Mouse (Mus musculus): ENCODE measurements around the gene Myct1. TPM values are rescaled to one million over a fixed set of nuclear protein-coding genes. Genes with fewer than 3 reads are reported as not detected.

Myct1 gene
- total and polyA plus RNA-seq, 2 experiments from 2014 or later = 5.3 to 8.9 TPM

DNA sequence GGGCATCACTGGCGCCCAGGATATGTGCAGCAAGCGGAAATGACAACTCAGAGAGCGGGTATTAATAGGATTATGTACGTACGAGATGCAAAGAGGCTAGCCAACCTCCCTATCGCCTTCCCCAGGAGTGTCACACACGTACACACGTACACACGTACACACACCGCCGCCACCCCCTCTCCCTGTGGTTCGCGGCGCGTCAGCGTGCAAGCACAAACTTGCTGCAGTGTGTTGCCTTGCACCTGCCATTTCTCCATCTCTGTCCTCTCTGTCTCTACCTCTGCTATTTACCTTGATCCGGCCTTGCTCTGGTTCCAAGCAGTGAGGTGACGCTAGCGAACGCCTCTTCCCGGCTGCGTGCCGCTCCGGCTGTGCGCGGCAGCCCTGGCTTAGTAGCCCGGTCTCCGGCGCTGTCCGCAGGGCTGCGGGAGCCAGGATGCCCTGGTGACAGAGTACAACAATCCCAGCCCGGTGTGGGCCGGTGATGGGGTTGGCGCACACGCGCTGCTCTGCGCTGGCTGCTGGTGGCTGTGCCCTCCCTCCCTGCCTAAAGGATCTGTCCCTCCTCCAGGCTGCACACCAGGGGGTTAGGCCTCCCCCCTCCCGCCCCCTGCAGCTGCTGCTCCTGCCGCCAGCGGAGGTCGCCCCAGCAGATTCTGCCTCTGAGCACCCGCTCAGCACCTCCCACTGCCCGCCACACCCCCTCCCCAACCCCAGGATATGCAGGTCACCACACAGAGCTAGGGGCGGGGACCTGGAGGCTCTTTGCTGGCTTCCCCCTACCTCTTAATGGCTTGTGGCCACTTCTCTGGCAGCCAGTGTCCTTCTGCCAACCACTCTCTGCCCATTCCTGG, 43.2 kb upstream of the Myct1 start:
- DNase-seq (ENCODE audit: low spot score) = peak; percentile 10

DNA sequence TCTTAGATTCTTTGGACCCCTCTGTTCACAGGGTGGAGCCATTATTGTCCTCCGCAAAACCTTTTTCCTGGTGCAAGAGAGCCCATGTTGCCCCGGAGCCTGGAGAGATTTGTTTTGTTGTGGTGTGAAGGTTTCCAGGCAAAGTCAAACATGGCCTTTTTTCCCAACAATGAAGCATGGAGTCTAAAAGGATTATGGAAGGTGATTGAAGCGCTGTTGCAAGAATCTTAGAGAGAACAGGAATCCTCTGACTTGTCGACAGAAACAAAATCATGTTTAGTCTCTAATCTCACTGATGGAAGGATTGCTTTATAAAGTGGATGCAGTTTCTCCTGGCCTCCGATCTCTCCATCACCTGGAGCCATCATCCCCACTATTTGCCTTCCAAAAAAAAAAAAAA, 42.2 kb upstream of the Myct1 start, which contains the start of gene Syne1:
Gene Syne1, minus strand, starts transcription at position 101 of the 400 bp plus-strand sequence.
- DNase-seq (ENCODE audit: low spot score) = no peak
- Histone ChIP-seq H3K9ac (replicated peaks; ENCODE audit: low read depth, low read length) (peak within 1 kb of the TSS; percentile 28; the same call in 1 of the 2 replicates), H3K4me3 (ENCODE audit: low read depth, low read length) (peak within 1 kb of the TSS; percentile 52), H3K4me2 (ENCODE audit: low read depth, low read length) (peak within 1 kb of the TSS; percentile 67), H3K27ac (ENCODE audit: low read depth) (no peak within 1 kb of the TSS), H3K9me3 (replicated peaks; ENCODE audit: control insufficient read depth, low read length) (no peaks in the 10 kb centered on the region), H3K4me1 (ENCODE audit: control insufficient read depth, insufficient read depth) (no peaks in the 10 kb centered on the region), H3K36me3 (replicated peaks; ENCODE audit: control insufficient read depth, insufficient read depth, low read length) (no peaks in the 10 kb centered on the region), H3K27me3 (ENCODE audit: control insufficient read depth, insufficient read depth, low read length) (0 out of 2 replicates have a peak, but pooled peaks cover 9% of the 10 kb centered on the region)
- TF ChIP-seq EP300 (IDR thresholded peaks at IDR 0.05; ENCODE audit: low read depth) (no peak), CTCF (IDR thresholded peaks at IDR 0.05; ENCODE audit: low read depth) (no peak)
- no peak for ATAC-seq (ENCODE audit: insufficient read depth, low read depth)
- 71% methylated on average over 5 of the region's 5 CpGs for WGBS

More for the DNA sequence above, 43.2 kb upstream of the Myct1 start:
- peak; percentile 64; the same call in 1 of the 2 replicates for ATAC-seq (ENCODE audit: insufficient read depth, low read depth)
- Histone ChIP-seq H3K9me3 (replicated peaks; ENCODE audit: control insufficient read depth, low read length) (no peaks in the 10 kb centered on the region), H3K9ac (replicated peaks; ENCODE audit: low read depth, low read length) (peak overlapping the region; percentile 28; the same call in 1 of the 2 replicates), H3K4me2 (ENCODE audit: low read depth, low read length) (peak overlapping the region; percentile 67), H3K4me3 (ENCODE audit: low read depth, low read length) (peak overlapping the region; percentile 52), H3K36me3 (replicated peaks; ENCODE audit: control insufficient read depth, insufficient read depth, low read length) (no peaks in the 10 kb centered on the region), H3K4me1 (ENCODE audit: control insufficient read depth, insufficient read depth) (no peaks in the 10 kb centered on the region), H3K27ac (ENCODE audit: low read depth) (no peak overlapping the region), H3K27me3 (ENCODE audit: control insufficient read depth, insufficient read depth, low read length) (0 out of 2 replicates have a peak, but pooled peaks cover 9% of the 10 kb centered on the region)
- TF ChIP-seq CTCF (IDR thresholded peaks at IDR 0.05; ENCODE audit: low read depth) = 0 out of 2 replicates have a peak, but pooled peaks have one; percentile 17
- TF ChIP-seq EP300 (IDR thresholded peaks at IDR 0.05; ENCODE audit: low read depth) = no peak
- 1% methylated on average over 44 of the region's 44 CpGs for WGBS

- peak; percentile 63; the same call in 1 of the 2 replicates for ATAC-seq (ENCODE audit: insufficient read depth, low read depth)
- 14% methylated on average over 5 of the region's 5 CpGs for WGBS
Measured at GRCm38 (mm10) chr10:5554941-5555340, 38.6 kb upstream of the Myct1 start.

DNA sequence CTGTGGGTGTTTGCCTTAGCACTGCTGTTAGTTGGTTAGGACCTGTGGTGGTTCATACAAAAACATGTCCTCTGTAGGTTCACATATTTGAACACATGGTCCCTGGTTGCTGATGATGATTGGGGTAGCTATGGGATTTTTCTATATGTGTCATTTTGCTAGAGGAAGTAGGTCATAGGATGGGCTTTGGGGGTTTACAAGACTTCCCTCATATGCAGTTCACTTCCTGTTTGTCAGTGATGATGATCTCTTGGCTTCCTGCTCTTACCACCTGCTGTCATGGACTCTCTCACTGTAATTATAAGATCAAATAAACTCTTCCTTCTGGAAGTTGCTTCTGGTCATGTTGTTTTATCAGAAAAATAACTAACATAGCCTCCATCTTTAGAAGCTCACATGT, 34.8 kb upstream of the Myct1 start:
- no peak overlapping the region for H3K27ac ChIP-seq (ENCODE audit: low read depth)
- DNase-seq (ENCODE audit: low spot score) (no peak), ATAC-seq (ENCODE audit: insufficient read depth, low read depth) (no peak)
- H3K9me3 ChIP-seq (replicated peaks; ENCODE audit: control insufficient read depth, low read length) = no peaks in the 10 kb centered on the region
- H3K9ac ChIP-seq (replicated peaks; ENCODE audit: low read depth, low read length) = no peak overlapping the region
- no peak overlapping the region for H3K4me3 ChIP-seq (ENCODE audit: low read depth, low read length)
- no peaks in the 10 kb centered on the region for H3K36me3 ChIP-seq (replicated peaks; ENCODE audit: control insufficient read depth, insufficient read depth, low read length)
- no peaks in the 10 kb centered on the region for H3K4me1 ChIP-seq (ENCODE audit: control insufficient read depth, insufficient read depth)
- no peak overlapping the region for H3K4me2 ChIP-seq (ENCODE audit: low read depth, low read length)
- no peak for TF ChIP-seq EP300 (IDR thresholded peaks at IDR 0.05; ENCODE audit: low read depth)
- no peaks in the 10 kb centered on the region for H3K27me3 ChIP-seq (ENCODE audit: control insufficient read depth, insufficient read depth, low read length)

More at GRCm38 (mm10) chr10:5554941-5555340, 38.6 kb upstream of the Myct1 start:
- no peak overlapping the region for H3K4me2 ChIP-seq (ENCODE audit: low read depth, low read length)
- H3K36me3 ChIP-seq (replicated peaks; ENCODE audit: control insufficient read depth, insufficient read depth, low read length) = no peaks in the 10 kb centered on the region
- H3K9me3 ChIP-seq (replicated peaks; ENCODE audit: control insufficient read depth, low read length) = no peaks in the 10 kb centered on the region
- H3K4me3 ChIP-seq (ENCODE audit: low read depth, low read length) = no peak overlapping the region
- H3K27me3 ChIP-seq (ENCODE audit: control insufficient read depth, insufficient read depth, low read length) = 0 out of 2 replicates have a peak, but pooled peaks cover 9% of the 10 kb centered on the region
- no peak overlapping the region for H3K9ac ChIP-seq (replicated peaks; ENCODE audit: low read depth, low read length)
- H3K27ac ChIP-seq (ENCODE audit: low read depth) = no peak overlapping the region
- no peaks in the 10 kb centered on the region for H3K4me1 ChIP-seq (ENCODE audit: control insufficient read depth, insufficient read depth)
- DNase-seq (ENCODE audit: low spot score) = peak; percentile 48
- TF ChIP-seq EP300 (IDR thresholded peaks at IDR 0.05; ENCODE audit: low read depth) = no peak
- TF ChIP-seq CTCF (IDR thresholded peaks at IDR 0.05; ENCODE audit: low read depth) = peak; percentile 66

DNA sequence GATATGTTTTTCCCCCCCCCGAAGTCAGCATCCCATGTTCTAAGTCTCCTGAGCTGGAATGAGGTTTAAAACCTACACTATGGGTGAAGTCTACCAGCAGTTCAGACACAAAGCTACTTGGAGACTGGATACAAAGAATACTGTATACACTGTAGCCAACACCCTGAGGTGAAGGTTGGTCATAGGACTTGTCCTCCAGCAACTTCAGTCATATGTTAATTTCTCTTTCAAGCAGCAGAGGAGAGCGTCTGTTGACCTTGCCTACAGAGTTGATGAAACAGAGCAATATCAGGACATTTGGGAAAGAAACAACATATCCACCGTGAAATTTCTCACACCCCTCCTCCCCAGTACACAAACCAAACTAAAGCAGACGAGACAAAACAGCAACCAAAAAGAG, 33.0 kb upstream of the Myct1 start:
- 67% methylated on average over 4 of the region's 4 CpGs for WGBS
- no peak for ATAC-seq (ENCODE audit: insufficient read depth, low read depth)

More for the DNA sequence above, 33.0 kb upstream of the Myct1 start:
- Histone ChIP-seq H3K9ac (replicated peaks; ENCODE audit: low read depth, low read length) (no peak overlapping the region), H3K36me3 (replicated peaks; ENCODE audit: control insufficient read depth, insufficient read depth, low read length) (no peaks in the 10 kb centered on the region), H3K4me1 (ENCODE audit: control insufficient read depth, insufficient read depth) (no peaks in the 10 kb centered on the region), H3K27me3 (ENCODE audit: control insufficient read depth, insufficient read depth, low read length) (no peaks in the 10 kb centered on the region), H3K4me3 (ENCODE audit: low read depth, low read length) (no peak overlapping the region), H3K9me3 (replicated peaks; ENCODE audit: control insufficient read depth, low read length) (no peaks in the 10 kb centered on the region), H3K4me2 (ENCODE audit: low read depth, low read length) (no peak overlapping the region), H3K27ac (ENCODE audit: low read depth) (no peak overlapping the region)
- no peak for DNase-seq (ENCODE audit: low spot score)
- TF ChIP-seq EP300 (IDR thresholded peaks at IDR 0.05; ENCODE audit: low read depth) = no peak
- TF ChIP-seq CTCF (IDR thresholded peaks at IDR 0.05; ENCODE audit: low read depth) = no peak
